Mouse (Mus musculus): Measurements from ENCODE around the gene 2310034G01Rik. TPM values are rescaled to one million over a fixed set of nuclear protein-coding genes. Genes with fewer than 3 reads are reported as not detected.

Gene 2310034G01Rik
- total and polyA plus RNA-seq, 3 experiments, result 0.50 to 0.95 TPM; not detected in 1

- no peaks in the 10 kb centered on the region for H3K9me3 ChIP-seq (replicated peaks; ENCODE audit: insufficient read depth, low read length)
- H3K27ac ChIP-seq (ENCODE audit: control insufficient read depth, low read depth, low read length), result no peak overlapping the region
- H3K79me2 ChIP-seq (ENCODE audit: control insufficient read depth, insufficient read depth, low read length, poor library complexity), result no peaks in the 10 kb centered on the region
- no peak for DNase-seq (ENCODE audit: low read depth, low spot score)
- no peak overlapping the region for H3K4me3 ChIP-seq (ENCODE audit: control insufficient read depth in 1 of 2, insufficient read depth in 1 of 2, low read depth in 2 of 2, low read length in 2 of 2)
- H3K27me3 ChIP-seq (ENCODE audit: control insufficient read depth in 1 of 2, insufficient read depth in 2 of 2, low read length in 2 of 2), result no peaks in the 10 kb centered on the region
- H3K4me1 ChIP-seq (ENCODE audit: control insufficient read depth in 1 of 2, insufficient read depth in 2 of 2, low read length in 2 of 2), result peaks cover 14 to 30% of the 10 kb centered on the region in 2 experiments
- no peak for TF ChIP-seq MAX (IDR thresholded peaks at IDR 0.05; ENCODE audit: low read length)
- TF ChIP-seq POLR2A (IDR thresholded peaks at IDR 0.05; ENCODE audit: control insufficient read depth in 1 of 2, insufficient read depth in 1 of 2, low read depth in 1 of 2, low read length in 2 of 2, poor library complexity in 1 of 2), result 0 out of 4 replicates have a peak, but pooled peaks of 1 of the 2 experiments have one; percentile 12
- peaks cover 0 to 16% of the 10 kb centered on the region in 2 experiments; a peak in 2 of 4 replicates for H3K36me3 ChIP-seq (ENCODE audit: control insufficient read depth in 1 of 2, insufficient read depth in 2 of 2, low read length in 2 of 2)
- no peak overlapping the region for H3K9ac ChIP-seq (ENCODE audit: control insufficient read depth, low read depth, low read length, poor library complexity, severe bottlenecking)
Measured at GRCm38 (mm10) chr19:46313591-46313990, 36.5 kb downstream of the 2310034G01Rik start.

GRCm38 (mm10) chr19:46313116-46313515 lies 37.0 kb downstream of the 2310034G01Rik start:
- DNase-seq (ENCODE audit: low read depth, low spot score), result no peak
- no peaks in the 10 kb centered on the region for H3K79me2 ChIP-seq (ENCODE audit: control insufficient read depth, insufficient read depth, low read length, poor library complexity)
- peaks cover 0 to 16% of the 10 kb centered on the region in 2 experiments; a peak in 2 of 4 replicates for H3K36me3 ChIP-seq (ENCODE audit: control insufficient read depth in 1 of 2, insufficient read depth in 2 of 2, low read length in 2 of 2)
- no peaks in the 10 kb centered on the region for H3K9me3 ChIP-seq (replicated peaks; ENCODE audit: insufficient read depth, low read length)
- H3K27me3 ChIP-seq (ENCODE audit: control insufficient read depth in 1 of 2, insufficient read depth in 2 of 2, low read length in 2 of 2), result no peaks in the 10 kb centered on the region
- H3K27ac ChIP-seq (ENCODE audit: control insufficient read depth, low read depth, low read length), result no peak overlapping the region
- TF ChIP-seq GATA1 (IDR thresholded peaks at IDR 0.05; ENCODE audit: low read depth, low read length) (no peak), SIN3A (IDR thresholded peaks at IDR 0.05; ENCODE audit: low read length) (no peak), EP300 (IDR thresholded peaks at IDR 0.05; ENCODE audit: low read depth in 1 of 2, low read length in 2 of 2) (no peak), CTCF (IDR thresholded peaks at IDR 0.05 in 2 of 3, conservative IDR thresholded peaks at IDR 0.05 in 1 of 3; ENCODE audit: control insufficient read depth in 1 of 3, insufficient read depth in 1 of 3, low read depth in 2 of 3, low read length in 3 of 3, poor library complexity in 1 of 3, severe bottlenecking in 1 of 3) (no peak), ZMIZ1 (IDR thresholded peaks at IDR 0.05; ENCODE audit: low read depth, low read length) (no peak), RCOR1 (IDR thresholded peaks at IDR 0.05; ENCODE audit: low read depth, low read length) (no peak), BHLHE40 (IDR thresholded peaks at IDR 0.05; ENCODE audit: borderline replicate concordance, low read depth, low read length) (no peak), CHD2 (IDR thresholded peaks at IDR 0.05; ENCODE audit: low read length) (no peak), POLR2AphosphoS2 (IDR thresholded peaks at IDR 0.05; ENCODE audit: low read length) (no peak), TCF12 (IDR thresholded peaks at IDR 0.05; ENCODE audit: low read depth, low read length) (no peak), MYC (IDR thresholded peaks at IDR 0.05; ENCODE audit: low read depth, low read length) (no peak), TBP (IDR thresholded peaks at IDR 0.05; ENCODE audit: low read depth, low read length) (no peak), SMC3 (IDR thresholded peaks at IDR 0.05; ENCODE audit: low read depth, low read length) (no peak), NRF1 (IDR thresholded peaks at IDR 0.05; ENCODE audit: insufficient read depth, low read depth, low read length, poor library complexity, severe bottlenecking) (no peak), E2F4 (IDR thresholded peaks at IDR 0.05; ENCODE audit: borderline replicate concordance, low read depth, low read length) (no peak), MAX (IDR thresholded peaks at IDR 0.05; ENCODE audit: low read length) (no peak), POLR2AphosphoS5 (IDR thresholded peaks at IDR 0.05; ENCODE audit: borderline replicate concordance, low read depth, low read length) (no peak)
- peaks cover 14 to 30% of the 10 kb centered on the region in 2 experiments for H3K4me1 ChIP-seq (ENCODE audit: control insufficient read depth in 1 of 2, insufficient read depth in 2 of 2, low read length in 2 of 2)
- H3K4me3 ChIP-seq (ENCODE audit: control insufficient read depth in 1 of 2, insufficient read depth in 1 of 2, low read depth in 2 of 2, low read length in 2 of 2), result no peak overlapping the region
- H3K9ac ChIP-seq (ENCODE audit: control insufficient read depth, low read depth, low read length, poor library complexity, severe bottlenecking), result no peak overlapping the region

Data from MEL (cell line).